Mouse (Mus musculus) neural tube, embryonic 12.5 days (tissue): ENCODE measurements at regions not wholly inside any gene's neighbourhood (a gene's known extent, or its start where the extent isn't known, plus 50 kb on each side); places are given as distances from the start of the nearest gene placed in this dataset.
"Not testable (repeated sequence)": the region's sequence is repeated elsewhere in the genome, so short reads cannot be mapped to it uniquely, and the experiment has no call there.

Experiments
- ATAC-seq: fragments of 200-750 bp; cut with Nextera tagmentation; 2 replicates; pipeline ENCODE4 v1.8.0; 2017; ENCODE audit warnings: low read depth, mild to moderate bottlenecking, moderate TSS enrichment, moderate library complexity; ENCODE audit not compliant: low FRiP score
- H3K27ac ChIP-seq: fragments of 300-500 bp; sonication (generic); 2 replicates; pipeline ENCODE4 v1.5.1; 2016
- H3K27me3 ChIP-seq: fragments of 300-500 bp; sonication (generic); replicated peaks from 2 replicates; pipeline ENCODE4 v1.6.1; 2016; ENCODE audit warnings: mild to moderate bottlenecking
- H3K36me3 ChIP-seq: fragments of 300-500 bp; sonication (generic); 2 replicates; pipeline ENCODE4 v1.6.1; 2016; ENCODE audit warnings: mild to moderate bottlenecking
- H3K4me1 ChIP-seq: fragments of 300-500 bp; sonication (generic); 2 replicates; pipeline ENCODE4 v1.6.1; 2016
- H3K4me2 ChIP-seq: fragments of 300-500 bp; sonication (generic); replicated peaks from 2 replicates; pipeline ENCODE4 v1.6.1; 2016; ENCODE audit warnings: mild to moderate bottlenecking
- H3K4me3 ChIP-seq: fragments of 300-500 bp; sonication (generic); 2 replicates; pipeline ENCODE4 v1.5.1; 2016
- H3K9ac ChIP-seq: fragments of 300-500 bp; sonication (generic); 2 replicates; pipeline ENCODE4 v1.6.1; 2016; ENCODE audit warnings: mild to moderate bottlenecking
- H3K9me3 ChIP-seq: fragments of 300-500 bp; sonication (generic); 2 replicates; pipeline ENCODE4 v1.6.1; 2016; ENCODE audit warnings: mild to moderate bottlenecking
- WGBS: fragments of 180-500 bp; shearing (Covaris S2); methylation state at CpG from one replicate; pipeline ENCODE4 v1.1.7; 2016; 5-methylcytosine and 5-hydroxymethylcytosine counted together

- no peak overlapping the region for H3K4me2 ChIP-seq
- H3K9me3 ChIP-seq, result no peaks in the 10 kb centered on the region
- H3K4me1 ChIP-seq, result no peaks in the 10 kb centered on the region
- WGBS, result 65% methylated on average over 1 of the region's 1 CpGs
- no peak overlapping the region for H3K27ac ChIP-seq
- no peak overlapping the region for H3K9ac ChIP-seq
- peak; percentile 44; the same call in 1 of the 2 replicates for ATAC-seq
- no peaks in the 10 kb centered on the region for H3K27me3 ChIP-seq
- H3K4me3 ChIP-seq, result no peak overlapping the region
- no peaks in the 10 kb centered on the region for H3K36me3 ChIP-seq
Observed at GRCm38 (mm10) chr10:50370611-50371010, 221.9 kb upstream of the Ascc3 start.

GRCm38 (mm10) chr10:50392617-50393016 lies 199.9 kb upstream of the Ascc3 start:
- not testable (repeated sequence) for H3K4me2 ChIP-seq, H3K36me3 ChIP-seq, H3K4me1 ChIP-seq, H3K4me3 ChIP-seq, H3K9me3 ChIP-seq, ATAC-seq, H3K27me3 ChIP-seq, H3K27ac ChIP-seq, H3K9ac ChIP-seq
- 93% methylated on average over 17 of the region's 17 CpGs for WGBS
